Mouse (Mus musculus): ENCODE results near the gene Ccdc155. TPM values are rescaled to one million over a fixed set of nuclear protein-coding genes. Genes with fewer than 3 reads are reported as not detected.

The Ccdc155 gene
- polyA plus RNA-seq, 2 experiments = 0.08 TPM; not detected in 1

- 52% methylated on average over 5 of the region's 5 CpGs for WGBS (ENCODE audit: insufficient replicate concordance)
- H3K4me2 ChIP-seq (ENCODE audit: low read depth) = no peak overlapping the region
- no peak for TF ChIP-seq EP300 (IDR thresholded peaks at IDR 0.05; ENCODE audit: low read depth)
- TF ChIP-seq CTCF (IDR thresholded peaks at IDR 0.05; ENCODE audit: low read depth) = no peak
- H3K9me3 ChIP-seq (ENCODE audit: control insufficient read depth, low read length) = no peaks in the 10 kb centered on the region
- ATAC-seq (ENCODE audit: insufficient read depth) = 0 out of 2 replicates have a peak, but pooled peaks have one; percentile 6
- peaks cover 13 to 19% of the 10 kb centered on the region in 2 experiments for H3K4me1 ChIP-seq (replicated peaks; ENCODE audit: control insufficient read depth in 2 of 2, insufficient read depth in 2 of 2, low read length in 1 of 2)
- no peak for DNase-seq (ENCODE audit: low read depth in 3 of 3, low spot score in 3 of 3)
- no peak overlapping the region for H3K9ac ChIP-seq (replicated peaks)
- H3K27me3 ChIP-seq (ENCODE audit: control insufficient read depth, insufficient read depth, low read length) = peaks cover 21% of the 10 kb centered on the region
- H3K27ac ChIP-seq = no peak overlapping the region
- H3K4me3 ChIP-seq (ENCODE audit: insufficient read depth in 1 of 2, low read depth in 2 of 2, low read length in 2 of 2) = no peak overlapping the region
- H3K36me3 ChIP-seq (replicated peaks; ENCODE audit: control insufficient read depth, insufficient read depth, low read depth) = no peaks in the 10 kb centered on the region
Observed at GRCm38 (mm10) chr7:45213708-45214107, 9.0 kb upstream of the Ccdc155 start.

DNA sequence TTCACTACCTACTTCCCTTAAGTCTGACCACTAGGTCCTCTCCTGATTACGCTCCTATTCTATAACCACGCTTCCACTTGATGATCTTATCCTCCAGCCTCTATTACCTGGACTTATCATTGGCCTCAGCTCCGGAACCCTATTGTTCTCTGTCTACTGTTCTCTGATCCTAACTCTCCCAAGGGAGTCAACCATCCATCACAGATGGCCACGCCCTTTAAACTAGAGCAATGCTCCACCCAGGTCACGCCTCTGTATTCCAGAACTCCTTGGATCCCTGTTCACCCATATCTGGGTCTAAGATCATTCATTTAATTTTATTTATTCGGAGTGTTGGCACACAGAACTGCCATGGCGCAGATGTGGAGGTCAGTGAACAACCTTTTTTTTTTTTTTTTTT is 7.7 kb upstream of the Ccdc155 start:
- peak overlapping the region; percentile 68 for H3K4me2 ChIP-seq (ENCODE audit: low read depth)
- H3K27ac ChIP-seq = no peak overlapping the region
- DNase-seq (ENCODE audit: low read depth in 3 of 3, low spot score in 3 of 3) (no peak), ATAC-seq (ENCODE audit: insufficient read depth) (no peak)
- WGBS (ENCODE audit: insufficient replicate concordance) = 50% methylated on average over 7 of the region's 7 CpGs
- peaks cover 13 to 19% of the 10 kb centered on the region in 2 experiments for H3K4me1 ChIP-seq (replicated peaks; ENCODE audit: control insufficient read depth in 2 of 2, insufficient read depth in 2 of 2, low read length in 1 of 2)
- peaks cover 21% of the 10 kb centered on the region for H3K27me3 ChIP-seq (ENCODE audit: control insufficient read depth, insufficient read depth, low read length)
- TF ChIP-seq CTCF (IDR thresholded peaks at IDR 0.05; ENCODE audit: low read depth) (no peak), EP300 (IDR thresholded peaks at IDR 0.05; ENCODE audit: low read depth) (no peak)
- no peak overlapping the region for H3K4me3 ChIP-seq (ENCODE audit: insufficient read depth in 1 of 2, low read depth in 2 of 2, low read length in 2 of 2)
- H3K9me3 ChIP-seq (ENCODE audit: control insufficient read depth, low read length) = no peaks in the 10 kb centered on the region
- no peaks in the 10 kb centered on the region for H3K36me3 ChIP-seq (replicated peaks; ENCODE audit: control insufficient read depth, insufficient read depth, low read depth)
- no peak overlapping the region for H3K9ac ChIP-seq (replicated peaks)

- no peak for TF ChIP-seq CTCF (IDR thresholded peaks at IDR 0.05; ENCODE audit: low read depth)
- no peak for TF ChIP-seq EP300 (IDR thresholded peaks at IDR 0.05; ENCODE audit: low read depth)
Observed at GRCm38 (mm10) chr7:45211851-45212251, 7.2 kb upstream of the Ccdc155 start, which contains the start of gene Dkkl1. Gene Dkkl1, minus strand, starts transcription at chr7:45212147.

GRCm38 (mm10) chr7:45211070-45211469 is 6.4 kb upstream of the Ccdc155 start:
- 11% methylated on average over 10 of the region's 10 CpGs for WGBS (ENCODE audit: insufficient replicate concordance)
- no peak for ATAC-seq (ENCODE audit: insufficient read depth)
- no peak overlapping the region for H3K9ac ChIP-seq (replicated peaks)

More at GRCm38 (mm10) chr7:45211851-45212251, 7.2 kb upstream of the Ccdc155 start, which contains the start of gene Dkkl1:
- ATAC-seq (ENCODE audit: insufficient read depth) (peak; percentile 60; the same call in 1 of the 2 replicates), DNase-seq (ENCODE audit: low read depth in 3 of 3, low spot score in 3 of 3) (peak in 2 of 3 experiments; percentile 30 to 48)
- peaks cover 13 to 19% of the 10 kb centered on the region in 2 experiments for H3K4me1 ChIP-seq (replicated peaks; ENCODE audit: control insufficient read depth in 2 of 2, insufficient read depth in 2 of 2, low read length in 1 of 2)
- no peaks in the 10 kb centered on the region for H3K9me3 ChIP-seq (ENCODE audit: control insufficient read depth, low read length)
- WGBS (ENCODE audit: insufficient replicate concordance) = 2% methylated on average over 17 of the region's 17 CpGs
- peaks cover 17% of the 10 kb centered on the region for H3K27me3 ChIP-seq (ENCODE audit: control insufficient read depth, insufficient read depth, low read length)
- no peak within 1 kb of the TSS for H3K27ac ChIP-seq
- peak within 1 kb of the TSS; percentile 68 for H3K4me2 ChIP-seq (ENCODE audit: low read depth)
- H3K36me3 ChIP-seq (replicated peaks; ENCODE audit: control insufficient read depth, insufficient read depth, low read depth) = no peaks in the 10 kb centered on the region
- peak within 1 kb of the TSS; percentile 18; the same call in 1 of the 2 replicates for H3K9ac ChIP-seq (replicated peaks)
- H3K4me3 ChIP-seq (ENCODE audit: insufficient read depth in 1 of 2, low read depth in 2 of 2, low read length in 2 of 2) = peak within 1 kb of the TSS; percentile 1 to 27; a peak in 2 of 4 replicates

GRCm38 (mm10) chr7:45208260-45208659 is 3.6 kb upstream of the Ccdc155 start:
- H3K27ac ChIP-seq = no peak overlapping the region
- DNase-seq (ENCODE audit: low read depth in 3 of 3, low spot score in 3 of 3) = no peak
- no peak for ATAC-seq (ENCODE audit: insufficient read depth)
- no peaks in the 10 kb centered on the region for H3K36me3 ChIP-seq (replicated peaks; ENCODE audit: control insufficient read depth, insufficient read depth, low read depth)
- H3K4me2 ChIP-seq (ENCODE audit: low read depth) = no peak overlapping the region
- WGBS (ENCODE audit: insufficient replicate concordance) = 66% methylated on average over 6 of the region's 6 CpGs
- no peaks in the 10 kb centered on the region for H3K9me3 ChIP-seq (ENCODE audit: control insufficient read depth, low read length)
- H3K4me1 ChIP-seq (replicated peaks; ENCODE audit: control insufficient read depth in 2 of 2, insufficient read depth in 2 of 2, low read length in 1 of 2) = peaks cover 13 to 23% of the 10 kb centered on the region in 2 experiments
- peaks cover 6% of the 10 kb centered on the region; the same call in 1 of the 2 replicates for H3K27me3 ChIP-seq (ENCODE audit: control insufficient read depth, insufficient read depth, low read length)
- no peak overlapping the region for H3K9ac ChIP-seq (replicated peaks)
- H3K4me3 ChIP-seq (ENCODE audit: insufficient read depth in 1 of 2, low read depth in 2 of 2, low read length in 2 of 2) = no peak overlapping the region
- TF ChIP-seq EP300 (IDR thresholded peaks at IDR 0.05; ENCODE audit: low read depth) = no peak
- TF ChIP-seq CTCF (IDR thresholded peaks at IDR 0.05; ENCODE audit: low read depth) = peak; percentile 29; the same call in 1 of the 2 replicates

More at GRCm38 (mm10) chr7:45211070-45211469, 6.4 kb upstream of the Ccdc155 start:
- Histone ChIP-seq H3K27ac (no peak overlapping the region), H3K4me1 (replicated peaks; ENCODE audit: control insufficient read depth in 2 of 2, insufficient read depth in 2 of 2, low read length in 1 of 2) (peaks cover 13 to 19% of the 10 kb centered on the region in 2 experiments), H3K36me3 (replicated peaks; ENCODE audit: control insufficient read depth, insufficient read depth, low read depth) (no peaks in the 10 kb centered on the region), H3K4me2 (ENCODE audit: low read depth) (peak overlapping the region; percentile 68), H3K27me3 (ENCODE audit: control insufficient read depth, insufficient read depth, low read length) (peaks cover 12% of the 10 kb centered on the region), H3K4me3 (ENCODE audit: insufficient read depth in 1 of 2, low read depth in 2 of 2, low read length in 2 of 2) (no peak overlapping the region), H3K9me3 (ENCODE audit: control insufficient read depth, low read length) (no peaks in the 10 kb centered on the region)
- TF ChIP-seq CTCF (IDR thresholded peaks at IDR 0.05; ENCODE audit: low read depth) (no peak), EP300 (IDR thresholded peaks at IDR 0.05; ENCODE audit: low read depth) (no peak)
- no peak for DNase-seq (ENCODE audit: low read depth in 3 of 3, low spot score in 3 of 3)
